Mouse (Mus musculus) frontal cortex, postnatal 36 days (tissue): ENCODE results near the gene Cpa2.

ENCODE experiments used
- DNase-seq, 2 experiments: peaks; one replicate each; pipeline ENCODE4 v3.0.0; 2022; ENCODE audit warnings: low spot score in 2 of 2

Gene Cpa2

GRCm38 (mm10) chr6:30547656-30548306, 6.4 kb downstream of the Cpa2 start:
- DNase-seq, result no peak

DNA sequence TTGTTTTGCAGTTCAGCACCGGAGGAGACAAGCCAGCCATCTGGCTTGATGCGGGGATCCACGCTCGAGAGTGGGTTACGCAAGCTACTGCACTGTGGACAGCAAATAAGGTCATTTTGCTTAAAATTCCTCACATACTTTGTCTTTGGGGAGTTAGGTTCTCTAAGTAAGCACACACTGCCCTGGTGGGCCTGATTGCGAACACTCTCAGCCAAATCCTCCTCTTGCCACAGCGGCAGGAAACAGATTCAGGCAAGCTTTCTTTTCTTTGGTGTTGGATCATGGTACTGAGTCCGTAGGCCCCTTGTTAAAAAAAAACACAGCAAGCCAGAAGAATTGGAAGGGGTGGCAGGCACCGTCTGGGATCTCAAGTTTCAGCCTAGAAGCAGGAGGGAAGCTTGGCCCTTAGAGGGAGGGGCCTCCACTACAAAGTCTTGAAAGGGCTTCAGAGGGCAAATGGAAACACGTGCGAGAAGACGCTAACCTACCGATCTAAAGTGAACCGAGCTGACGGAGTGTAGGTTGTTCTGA, 7.9 kb downstream of the Cpa2 start:
- DNase-seq, result peak in 1 of 2 experiments; percentile 39

GRCm38 (mm10) chr6:30550496-30551192, 9.3 kb downstream of the Cpa2 start:
- DNase-seq, result no peak

DNA sequence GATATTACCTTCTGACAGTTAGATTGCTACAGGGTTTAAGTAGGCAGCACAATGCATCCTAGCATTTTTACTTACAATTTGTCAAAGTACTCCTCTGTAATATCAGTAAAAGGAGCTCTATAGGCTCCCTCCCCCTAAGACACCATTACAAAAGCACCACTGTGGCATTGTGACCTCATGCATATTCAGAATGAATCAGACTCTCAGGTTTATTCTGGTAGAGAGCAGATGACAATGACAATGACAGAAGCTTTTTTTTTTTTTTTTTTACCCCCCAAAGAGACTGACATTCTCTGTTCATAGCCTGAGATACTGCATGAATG, 9.8 kb downstream of the Cpa2 start:
- no peak for DNase-seq

DNA sequence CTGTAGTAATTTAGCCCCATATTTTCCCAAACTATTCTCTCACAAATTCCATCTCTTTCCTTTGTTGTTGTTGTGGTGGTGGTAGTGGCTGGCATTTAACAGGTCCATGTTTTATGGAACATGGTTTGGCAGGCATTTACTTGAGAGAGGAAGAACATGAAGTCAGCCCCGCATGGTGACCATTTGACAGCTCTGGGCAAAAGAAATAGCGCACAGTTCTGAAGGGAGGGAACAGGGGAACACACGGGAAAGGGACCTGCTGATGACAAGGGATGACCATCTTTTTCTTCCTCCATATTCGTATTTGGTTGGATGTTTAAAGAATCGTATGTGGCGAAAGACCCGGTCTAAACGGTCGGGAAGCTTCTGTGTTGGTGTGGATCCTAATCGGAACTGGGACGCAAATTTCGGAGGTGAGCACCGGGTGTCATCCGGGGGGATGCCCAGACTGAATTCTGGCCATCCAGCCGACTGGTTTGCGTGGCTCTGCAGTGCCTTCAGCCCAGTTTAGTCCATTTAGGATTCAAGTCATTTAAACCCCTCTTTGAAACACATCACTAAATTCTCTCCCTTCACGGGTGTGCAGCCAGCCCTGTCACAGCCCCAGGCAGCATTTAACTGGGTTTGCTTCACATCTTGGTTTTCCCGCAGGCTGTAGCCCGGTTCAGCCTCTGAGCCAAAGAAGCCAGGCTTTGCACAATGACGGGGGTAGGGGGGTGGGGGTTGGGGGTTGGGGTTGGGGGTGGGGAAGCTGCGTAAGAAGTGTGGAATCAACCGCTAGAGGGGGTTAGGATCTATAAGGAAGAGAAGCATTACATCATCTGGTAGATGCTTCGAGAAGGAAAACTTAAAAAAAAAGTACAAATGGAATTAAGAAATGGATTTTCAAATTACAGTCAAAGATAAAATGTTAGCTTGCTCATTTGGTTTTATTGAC, 10.5 kb downstream of the Cpa2 start:
- no peak for DNase-seq

GRCm38 (mm10) chr6:30552628-30553027, 11.2 kb downstream of the Cpa2 start:
- DNase-seq, result no peak

DNA sequence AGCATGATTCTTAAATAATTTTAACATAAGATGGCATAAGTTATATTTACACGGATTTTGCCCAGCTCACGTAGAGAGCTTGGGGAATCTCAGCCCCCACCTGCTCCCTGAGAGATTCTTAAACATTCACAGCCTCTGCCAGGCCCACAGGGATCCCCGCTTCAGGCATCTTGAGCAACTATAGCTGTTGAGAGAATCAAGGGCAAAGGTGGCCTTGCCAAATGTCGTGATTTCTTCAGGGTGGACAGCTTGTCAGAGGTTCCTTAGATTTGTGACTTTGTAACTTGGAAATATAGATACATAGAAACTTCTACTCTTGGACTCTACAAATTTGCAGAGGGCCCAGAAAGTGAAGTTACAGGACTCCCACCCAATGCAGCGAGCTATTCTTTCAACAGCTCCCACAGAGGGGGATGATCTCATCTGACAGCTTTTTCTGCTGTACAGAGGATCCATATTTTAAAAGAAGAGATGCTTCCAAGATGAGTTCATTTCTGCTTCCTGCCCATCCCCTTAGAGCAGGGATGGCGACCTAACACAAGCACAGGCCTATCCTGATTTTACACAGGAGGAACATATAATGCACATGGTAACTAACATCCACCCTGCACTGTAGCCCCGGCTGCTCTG, 12.1 kb downstream of the Cpa2 start:
- no peak for DNase-seq

- no peak for DNase-seq
These were observed 12.7 kb downstream of the Cpa2 start for GRCm38 (mm10) chr6:30554092-30554491.

GRCm38 (mm10) chr6:30554621-30555170, 13.3 kb downstream of the Cpa2 start:
- no peak for DNase-seq

DNA sequence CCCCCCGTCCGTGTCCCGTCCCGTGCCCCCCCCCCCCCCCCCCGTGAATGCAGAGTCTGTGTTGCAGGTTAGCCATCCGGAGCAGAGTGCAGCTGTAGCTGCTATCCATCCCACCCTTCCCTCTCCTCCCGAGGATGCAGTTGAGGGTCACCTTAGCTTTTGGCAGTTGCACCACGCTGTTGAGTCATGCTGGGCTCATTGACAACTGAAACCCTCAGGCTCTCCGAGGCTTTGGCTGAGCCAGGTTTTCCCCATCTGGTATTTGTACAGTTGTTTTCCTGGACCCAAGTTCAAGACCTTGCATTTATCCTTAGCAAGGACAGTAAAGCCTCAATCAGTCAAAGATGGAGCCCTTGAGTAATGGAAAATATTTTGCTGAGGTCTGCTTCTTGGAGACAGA, 14.7 kb downstream of the Cpa2 start:
- DNase-seq, result no peak

DNA sequence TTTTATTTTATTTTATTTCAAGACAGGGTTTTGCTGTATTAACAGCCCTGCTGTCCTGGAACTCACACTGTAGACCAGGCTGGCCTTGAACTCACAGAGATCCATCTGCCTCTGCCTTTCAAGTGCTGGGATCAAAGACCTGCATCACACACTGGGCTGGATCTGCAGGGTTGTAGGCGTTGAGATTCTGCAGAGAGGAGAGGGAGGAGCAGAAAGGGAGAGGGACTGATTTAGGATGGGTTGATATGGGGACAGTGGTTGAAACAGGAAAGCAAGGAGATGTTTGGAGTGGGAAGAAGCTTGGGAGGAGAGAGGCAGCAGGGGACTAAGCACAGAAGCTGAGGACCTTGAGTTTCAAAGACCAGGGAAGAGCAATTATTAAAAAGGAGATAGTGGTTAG, 18.3 kb downstream of the Cpa2 start:
- DNase-seq, result no peak

DNA sequence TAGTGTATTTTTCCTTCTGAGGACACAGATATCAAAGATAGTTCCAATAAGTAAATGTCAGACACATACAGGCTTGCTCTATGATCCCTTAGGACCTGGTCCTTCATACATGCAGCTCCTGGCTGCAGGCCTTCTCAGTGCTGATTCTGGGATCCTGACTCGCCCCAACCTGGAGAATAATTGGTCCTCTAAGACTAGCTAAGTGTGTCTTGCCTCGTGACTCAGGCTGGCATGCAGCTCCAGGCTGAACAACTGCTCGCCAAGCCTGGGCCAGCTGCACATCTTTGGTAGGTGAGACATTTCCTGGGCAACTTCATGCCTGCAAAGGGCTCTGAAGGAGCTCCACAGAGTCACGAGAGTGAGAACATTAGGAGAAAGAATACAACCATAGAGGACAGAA, 20.8 kb downstream of the Cpa2 start:
- no peak for DNase-seq

DNA sequence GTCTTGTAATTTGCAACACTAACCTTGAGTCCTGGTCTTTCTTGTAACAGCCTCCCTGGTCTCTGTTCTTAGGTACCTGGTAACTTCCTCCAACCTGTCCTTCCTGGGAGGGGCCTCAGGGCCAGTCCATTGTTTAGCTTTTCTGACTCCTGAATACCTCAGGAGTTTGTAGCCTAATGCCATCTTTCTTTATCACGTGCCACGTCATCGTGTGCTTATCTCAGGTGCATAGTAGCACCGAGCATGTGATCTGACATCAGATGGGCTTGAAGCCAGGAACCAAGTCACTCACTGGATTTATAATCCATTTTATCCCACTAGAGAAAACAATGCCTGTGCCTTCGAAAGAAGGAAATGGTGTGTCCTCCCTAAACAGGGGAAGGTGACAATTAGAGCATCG, 22.2 kb downstream of the Cpa2 start:
- no peak for DNase-seq

DNA sequence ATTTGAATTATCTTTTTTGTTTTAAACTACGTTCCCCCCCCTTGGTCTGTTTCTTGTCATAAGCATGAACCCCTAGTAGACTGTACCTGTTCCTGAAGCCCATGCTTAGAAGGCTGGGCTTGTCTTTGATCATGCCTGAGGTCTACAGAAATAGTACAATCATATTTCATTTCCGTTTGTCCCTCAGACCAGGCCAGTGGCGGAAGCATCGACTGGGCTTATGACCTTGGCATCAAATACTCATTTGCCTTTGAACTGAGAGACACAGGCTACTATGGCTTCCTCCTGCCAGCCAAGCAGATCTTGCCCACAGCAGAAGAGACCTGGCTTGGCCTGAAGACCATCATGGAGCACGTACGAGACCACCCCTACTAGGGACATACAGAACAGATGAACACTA, 22.7 kb downstream of the Cpa2 start:
- DNase-seq, result no peak

DNA sequence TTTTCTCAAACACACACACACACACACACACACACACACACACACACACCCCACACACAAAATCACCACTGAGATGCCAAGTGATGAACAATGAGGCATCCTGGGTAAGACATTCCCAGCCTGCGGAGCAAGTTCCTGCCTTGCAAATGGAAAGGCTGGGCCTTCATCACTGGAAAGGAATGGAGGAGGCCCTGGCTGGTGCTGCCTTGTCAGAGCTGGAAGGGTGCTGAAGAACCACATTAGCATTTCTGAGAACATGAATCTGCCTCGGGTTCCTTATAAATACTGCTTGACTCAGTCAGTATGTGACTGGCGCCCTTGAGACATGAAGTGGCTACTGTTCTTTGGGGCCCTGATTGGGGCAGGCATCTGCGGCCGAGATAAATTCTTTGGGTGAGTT, 26.7 kb downstream of the Cpa2 start, which contains the start of gene Cpa4:
Gene Cpa4 (plus strand): TSS at position 301 of the 400 bp plus-strand sequence.
- no peak for DNase-seq

- peak in 1 of 2 experiments; percentile 69 for DNase-seq
These were observed 27.9 kb downstream of the Cpa2 start for GRCm38 (mm10) chr6:30569331-30569730.

DNA sequence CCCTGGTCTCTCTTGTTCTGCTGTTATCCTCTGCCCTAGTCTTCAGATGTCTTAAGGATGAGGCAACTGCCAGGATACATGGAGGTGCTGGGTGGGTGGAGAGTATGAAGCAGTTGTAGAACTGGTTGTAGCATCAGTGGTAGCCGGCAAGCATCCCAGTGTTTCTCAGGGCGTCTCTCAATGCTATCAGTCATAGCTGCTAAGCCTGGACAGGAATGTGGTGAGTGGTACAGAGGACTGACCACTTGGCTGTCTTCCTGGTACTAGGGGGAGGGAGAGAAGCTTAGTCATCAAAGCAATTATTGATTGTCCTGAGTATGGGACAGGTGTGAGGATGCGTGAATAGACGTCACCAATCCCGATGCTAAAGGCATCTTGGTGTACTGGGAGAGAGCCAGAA, 28.6 kb downstream of the Cpa2 start:
- no peak for DNase-seq

GRCm38 (mm10) chr6:30572456-30573311, 31.3 kb downstream of the Cpa2 start:
- peak; percentile 76 to 89 for DNase-seq

GRCm38 (mm10) chr6:30573380-30573779, 32.0 kb downstream of the Cpa2 start:
- no peak for DNase-seq

DNA sequence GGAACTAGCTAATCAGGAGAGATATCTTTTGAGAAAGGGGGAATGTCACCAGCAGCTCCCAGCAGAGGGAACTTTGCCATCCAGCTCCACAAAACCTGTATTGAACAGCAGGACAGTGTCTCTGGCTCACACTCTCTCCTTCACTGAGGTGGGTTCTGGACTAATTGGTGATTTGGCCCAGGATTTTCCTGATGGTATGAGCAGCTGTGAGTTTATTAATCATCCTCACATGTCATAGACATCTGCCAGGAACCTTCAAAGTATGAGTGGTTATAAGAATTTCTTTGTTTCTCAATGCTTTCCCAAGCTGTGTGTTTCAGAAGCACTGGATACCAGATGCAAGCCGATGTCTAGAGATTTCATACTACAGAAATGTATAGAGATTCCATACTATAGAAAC, 33.6 kb downstream of the Cpa2 start:
- DNase-seq, result no peak
